Mouse (Mus musculus) right cerebral cortex, adult 2 months (tissue): Measurements from ENCODE around the gene Brinp2.

ENCODE experiments used
- DNase-seq, 2 experiments: peaks; one replicate each; pipeline ENCODE4 v3.0.0; 2021 to 2022; ENCODE audit warnings: low spot score in 2 of 2

Gene Brinp2

GRCm38 (mm10) chr1:158221048-158221447, 135.1 kb downstream of the Brinp2 start:
- no peak for DNase-seq

- DNase-seq = no peak
Observed at GRCm38 (mm10) chr1:158220148-158220547, 136.0 kb downstream of the Brinp2 start.

GRCm38 (mm10) chr1:158218750-158219149, 137.4 kb downstream of the Brinp2 start:
- DNase-seq = no peak

GRCm38 (mm10) chr1:158218294-158218693, 137.8 kb downstream of the Brinp2 start:
- DNase-seq = no peak

GRCm38 (mm10) chr1:158215581-158215980, 140.5 kb downstream of the Brinp2 start:
- DNase-seq = no peak

GRCm38 (mm10) chr1:158214743-158215142, 141.4 kb downstream of the Brinp2 start:
- DNase-seq = peak in 1 of 2 experiments; percentile 22

GRCm38 (mm10) chr1:158213736-158214135, 142.4 kb downstream of the Brinp2 start:
- no peak for DNase-seq

- no peak for DNase-seq
Observed at GRCm38 (mm10) chr1:158207620-158208019, 148.5 kb downstream of the Brinp2 start.

- DNase-seq = no peak
Observed at GRCm38 (mm10) chr1:158202932-158203331, 153.2 kb downstream of the Brinp2 start.
